Mouse (Mus musculus): ENCODE results near the gene Ifnar1. TPM values are rescaled to one million over a fixed set of nuclear protein-coding genes. Genes with fewer than 3 reads are reported as not detected.

The Ifnar1 gene
- polyA plus RNA-seq, 1 experiment, result 16.2 TPM

DNA sequence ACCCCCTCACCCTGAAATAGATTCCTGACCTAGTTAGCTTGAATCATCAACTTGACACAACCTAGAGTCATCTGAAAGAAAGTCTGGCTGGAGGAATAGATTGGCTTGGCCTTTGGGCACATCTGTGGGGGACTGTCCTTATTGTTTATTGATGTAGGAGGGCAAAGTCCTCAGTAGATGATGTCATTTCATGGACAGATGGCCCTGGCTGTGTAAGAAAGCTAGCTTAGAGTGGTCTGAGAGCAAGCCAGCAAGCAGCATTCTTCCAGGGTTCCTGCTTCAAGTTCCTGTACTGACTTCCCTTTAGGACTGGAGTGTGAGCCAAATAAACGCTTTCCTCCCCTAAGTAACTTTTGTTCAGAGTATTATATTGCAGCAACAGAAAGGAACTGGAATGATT is 7.0 kb upstream of the Ifnar1 start:
- Histone ChIP-seq H3K27me3 (ENCODE audit: control insufficient read depth, insufficient read depth, insufficient read length) (no peaks in the 10 kb centered on the region), H3K4me3 (no peak overlapping the region), H3K36me3 (ENCODE audit: control insufficient read depth, insufficient read depth) (no peaks in the 10 kb centered on the region), H3ac (ENCODE audit: control insufficient read depth, insufficient read length) (no peak overlapping the region), H3K79me2 (ENCODE audit: control insufficient read depth, insufficient read depth) (no peaks in the 10 kb centered on the region), H3K4me2 (ENCODE audit: low read depth) (no peak overlapping the region)
- TF ChIP-seq USF1 (IDR thresholded peaks at IDR 0.05; ENCODE audit: low read depth) (no peak), POLR2A (IDR thresholded peaks at IDR 0.05; ENCODE audit: insufficient read length, low read depth) (no peak), E2F4 (IDR thresholded peaks at IDR 0.05; ENCODE audit: insufficient read depth) (no peak)

DNA sequence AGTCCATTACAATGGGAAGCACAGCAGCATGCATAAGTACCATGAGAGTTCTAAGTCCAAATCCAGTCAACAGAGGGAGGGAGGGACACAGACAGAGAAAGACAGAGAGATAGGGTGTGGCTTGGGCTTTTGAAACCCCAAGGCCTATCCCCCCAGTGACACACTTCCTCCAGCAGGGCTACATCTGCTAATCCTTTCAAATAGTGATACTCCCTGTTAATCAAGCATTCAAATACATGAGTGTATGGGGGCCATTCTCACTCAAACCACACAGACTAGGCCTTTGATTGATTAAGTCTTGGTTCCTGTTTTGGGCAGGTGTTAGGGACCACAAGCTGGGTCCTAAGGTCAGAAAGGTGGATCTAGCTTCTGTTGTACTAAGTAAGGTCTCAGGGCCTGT is 4.5 kb upstream of the Ifnar1 start:
- Histone ChIP-seq H3K4me3 (no peak overlapping the region), H3K36me3 (ENCODE audit: control insufficient read depth, insufficient read depth) (no peaks in the 10 kb centered on the region), H3K27me3 (ENCODE audit: control insufficient read depth, insufficient read depth, insufficient read length) (no peaks in the 10 kb centered on the region), H3K79me2 (ENCODE audit: control insufficient read depth, insufficient read depth) (peaks cover under 1% of the 10 kb centered on the region), H3ac (ENCODE audit: control insufficient read depth, insufficient read length) (no peak overlapping the region), H3K4me2 (ENCODE audit: low read depth) (no peak overlapping the region)
- no peak for TF ChIP-seq TCF3 (IDR thresholded peaks at IDR 0.05; ENCODE audit: insufficient read length, low read depth)
- TF ChIP-seq MYOD1 (IDR thresholded peaks at IDR 0.05; ENCODE audit: control insufficient read depth in 1 of 3, insufficient read length in 2 of 3, low read depth in 2 of 3), result no peak
- TF ChIP-seq REST (IDR thresholded peaks at IDR 0.05; ENCODE audit: insufficient read depth, insufficient read length), result no peak
- TF ChIP-seq USF1 (IDR thresholded peaks at IDR 0.05; ENCODE audit: low read depth), result no peak
- no peak for TF ChIP-seq TCF12 (IDR thresholded peaks at IDR 0.05; ENCODE audit: insufficient read depth, poor library complexity, severe bottlenecking)
- TF ChIP-seq CEBPB (IDR thresholded peaks at IDR 0.05; ENCODE audit: insufficient read depth, poor library complexity, severe bottlenecking), result no peak
- TF ChIP-seq POLR2AphosphoS2 (IDR thresholded peaks at IDR 0.05; ENCODE audit: insufficient read length, low read depth), result no peak
- no peak for TF ChIP-seq MAX (IDR thresholded peaks at IDR 0.05; ENCODE audit: low read depth)
- TF ChIP-seq MYOG (IDR thresholded peaks at IDR 0.05; ENCODE audit: control insufficient read depth in 1 of 3, insufficient read depth in 1 of 3, insufficient read length in 2 of 3, low read depth in 2 of 3), result no peak
- no peak for TF ChIP-seq POLR2A (IDR thresholded peaks at IDR 0.05; ENCODE audit: insufficient read length, low read depth)
- TF ChIP-seq SRF (IDR thresholded peaks at IDR 0.05; ENCODE audit: control insufficient read depth, insufficient read length, low read depth), result no peak
- no peak for TF ChIP-seq E2F4 (IDR thresholded peaks at IDR 0.05; ENCODE audit: insufficient read depth)

DNA sequence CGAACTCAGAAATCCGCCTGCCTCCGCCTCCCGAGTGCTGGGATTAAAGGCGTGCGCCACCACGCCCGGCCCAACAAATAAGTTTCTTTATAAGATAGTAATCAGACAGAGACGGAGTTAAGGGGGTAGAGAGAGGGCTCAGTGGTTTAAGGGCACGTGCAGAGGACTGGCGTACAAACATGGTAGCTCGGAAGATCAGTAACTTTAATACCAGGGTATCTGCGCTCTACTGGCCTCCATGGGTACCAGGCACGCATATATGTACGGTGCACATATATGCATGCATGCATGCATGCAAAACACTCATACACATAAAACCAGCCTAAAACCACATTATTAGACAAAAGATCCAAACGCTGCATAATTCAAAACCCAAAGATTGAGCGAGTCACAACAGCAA is 651 bp upstream of the Ifnar1 start:
- H3ac ChIP-seq (ENCODE audit: control insufficient read depth, insufficient read length), result no peak overlapping the region
- H3K4me3 ChIP-seq, result peak overlapping the region; percentile 47
- peak overlapping the region; percentile 89 for H3K4me2 ChIP-seq (ENCODE audit: low read depth)
- H3K27me3 ChIP-seq (ENCODE audit: control insufficient read depth, insufficient read depth, insufficient read length), result no peaks in the 10 kb centered on the region
- H3K79me2 ChIP-seq (ENCODE audit: control insufficient read depth, insufficient read depth), result peaks cover 21% of the 10 kb centered on the region
- H3K36me3 ChIP-seq (ENCODE audit: control insufficient read depth, insufficient read depth), result peaks cover 2% of the 10 kb centered on the region
- TF ChIP-seq MYOG (IDR thresholded peaks at IDR 0.05; ENCODE audit: control insufficient read depth in 1 of 3, insufficient read depth in 1 of 3, insufficient read length in 2 of 3, low read depth in 2 of 3) (no peak), TCF12 (IDR thresholded peaks at IDR 0.05; ENCODE audit: insufficient read depth, poor library complexity, severe bottlenecking) (no peak), CEBPB (IDR thresholded peaks at IDR 0.05; ENCODE audit: insufficient read depth, poor library complexity, severe bottlenecking) (no peak), MYOD1 (IDR thresholded peaks at IDR 0.05; ENCODE audit: control insufficient read depth in 1 of 3, insufficient read length in 2 of 3, low read depth in 2 of 3) (no peak), E2F4 (IDR thresholded peaks at IDR 0.05; ENCODE audit: insufficient read depth) (no peak), REST (IDR thresholded peaks at IDR 0.05; ENCODE audit: insufficient read depth, insufficient read length) (no peak), POLR2A (IDR thresholded peaks at IDR 0.05; ENCODE audit: insufficient read length, low read depth) (no peak), SRF (IDR thresholded peaks at IDR 0.05; ENCODE audit: control insufficient read depth, insufficient read length, low read depth) (no peak)

DNA sequence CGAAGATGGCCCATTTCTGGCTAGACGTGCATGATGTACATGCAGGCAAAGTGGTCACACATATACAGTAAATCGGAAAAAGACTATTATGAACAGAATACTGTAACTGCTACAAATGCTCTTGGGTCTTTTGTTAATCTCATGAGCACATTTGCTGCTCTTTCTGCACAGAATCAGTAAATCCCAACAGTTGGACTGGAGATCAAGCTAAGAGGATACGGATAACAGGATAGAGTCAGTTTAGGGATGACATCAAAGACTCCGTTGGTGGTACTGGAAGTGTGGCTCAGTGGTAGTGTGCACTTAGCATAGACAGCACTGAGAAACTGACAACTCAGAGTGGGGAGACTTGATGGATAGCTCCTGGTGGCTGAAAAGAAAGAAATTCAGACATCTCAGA is 803 bp downstream of the Ifnar1 start:
- Histone ChIP-seq H3K27me3 (ENCODE audit: control insufficient read depth, insufficient read depth, insufficient read length) (no peaks in the 10 kb centered on the region), H3K4me3 (peak overlapping the region; percentile 47), H3K79me2 (ENCODE audit: control insufficient read depth, insufficient read depth) (peaks cover 21% of the 10 kb centered on the region), H3K36me3 (ENCODE audit: control insufficient read depth, insufficient read depth) (peaks cover 11% of the 10 kb centered on the region), H3ac (ENCODE audit: control insufficient read depth, insufficient read length) (peak overlapping the region; percentile 41), H3K4me2 (ENCODE audit: low read depth) (peak overlapping the region; percentile 91)
- no peak for TF ChIP-seq TCF3 (IDR thresholded peaks at IDR 0.05; ENCODE audit: insufficient read length, low read depth)
- TF ChIP-seq CEBPB (IDR thresholded peaks at IDR 0.05; ENCODE audit: insufficient read depth, poor library complexity, severe bottlenecking), result no peak
- no peak for TF ChIP-seq POLR2A (IDR thresholded peaks at IDR 0.05; ENCODE audit: insufficient read length, low read depth)
- no peak for TF ChIP-seq USF1 (IDR thresholded peaks at IDR 0.05; ENCODE audit: low read depth)
- TF ChIP-seq E2F4 (IDR thresholded peaks at IDR 0.05; ENCODE audit: insufficient read depth), result no peak
- TF ChIP-seq POLR2AphosphoS2 (IDR thresholded peaks at IDR 0.05; ENCODE audit: insufficient read length, low read depth), result no peak
- TF ChIP-seq REST (IDR thresholded peaks at IDR 0.05; ENCODE audit: insufficient read depth, insufficient read length), result no peak
- TF ChIP-seq MYOG (IDR thresholded peaks at IDR 0.05; ENCODE audit: control insufficient read depth in 1 of 3, insufficient read depth in 1 of 3, insufficient read length in 2 of 3, low read depth in 2 of 3), result no peak
- TF ChIP-seq SRF (IDR thresholded peaks at IDR 0.05; ENCODE audit: control insufficient read depth, insufficient read length, low read depth), result no peak
- no peak for TF ChIP-seq TCF12 (IDR thresholded peaks at IDR 0.05; ENCODE audit: insufficient read depth, poor library complexity, severe bottlenecking)
- TF ChIP-seq MYOD1 (IDR thresholded peaks at IDR 0.05; ENCODE audit: control insufficient read depth in 1 of 3, insufficient read length in 2 of 3, low read depth in 2 of 3), result no peak
- TF ChIP-seq MAX (IDR thresholded peaks at IDR 0.05; ENCODE audit: low read depth), result no peak

DNA sequence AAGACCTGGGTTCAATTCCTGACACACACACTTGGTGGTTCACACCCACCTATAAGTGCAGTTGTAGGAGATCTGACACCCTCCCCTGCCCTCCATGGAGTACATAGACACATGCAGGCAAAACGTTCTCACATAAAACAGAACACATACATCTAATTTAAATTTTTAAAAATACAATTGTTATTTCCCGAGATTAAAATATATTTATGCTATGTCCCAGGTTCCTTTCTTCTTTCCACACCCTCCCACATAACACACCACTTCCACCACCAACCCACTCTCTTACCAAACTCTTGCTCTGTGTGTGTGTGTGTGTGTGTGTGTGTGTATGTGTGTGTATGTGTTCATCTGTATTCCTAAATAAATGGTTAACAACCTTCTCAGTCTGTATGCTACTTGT is 3.0 kb downstream of the Ifnar1 start:
- Histone ChIP-seq H3K27me3 (ENCODE audit: control insufficient read depth, insufficient read depth, insufficient read length) (no peaks in the 10 kb centered on the region), H3ac (ENCODE audit: control insufficient read depth, insufficient read length) (no peak overlapping the region), H3K4me2 (ENCODE audit: low read depth) (no peak overlapping the region), H3K79me2 (ENCODE audit: control insufficient read depth, insufficient read depth) (peaks cover 21% of the 10 kb centered on the region), H3K4me3 (no peak overlapping the region), H3K36me3 (ENCODE audit: control insufficient read depth, insufficient read depth) (peaks cover 15% of the 10 kb centered on the region)
- no peak for TF ChIP-seq POLR2A (IDR thresholded peaks at IDR 0.05; ENCODE audit: insufficient read length, low read depth)
- no peak for TF ChIP-seq MYOG (IDR thresholded peaks at IDR 0.05; ENCODE audit: control insufficient read depth in 1 of 3, insufficient read depth in 1 of 3, insufficient read length in 2 of 3, low read depth in 2 of 3)
- no peak for TF ChIP-seq USF1 (IDR thresholded peaks at IDR 0.05; ENCODE audit: low read depth)
- no peak for TF ChIP-seq TCF12 (IDR thresholded peaks at IDR 0.05; ENCODE audit: insufficient read depth, poor library complexity, severe bottlenecking)
- no peak for TF ChIP-seq MYOD1 (IDR thresholded peaks at IDR 0.05; ENCODE audit: control insufficient read depth in 1 of 3, insufficient read length in 2 of 3, low read depth in 2 of 3)
- no peak for TF ChIP-seq E2F4 (IDR thresholded peaks at IDR 0.05; ENCODE audit: insufficient read depth)
- no peak for TF ChIP-seq SRF (IDR thresholded peaks at IDR 0.05; ENCODE audit: control insufficient read depth, insufficient read length, low read depth)
- no peak for TF ChIP-seq REST (IDR thresholded peaks at IDR 0.05; ENCODE audit: insufficient read depth, insufficient read length)
- no peak for TF ChIP-seq POLR2AphosphoS2 (IDR thresholded peaks at IDR 0.05; ENCODE audit: insufficient read length, low read depth)
- TF ChIP-seq TCF3 (IDR thresholded peaks at IDR 0.05; ENCODE audit: insufficient read length, low read depth), result no peak
- no peak for TF ChIP-seq MAX (IDR thresholded peaks at IDR 0.05; ENCODE audit: low read depth)
- TF ChIP-seq CEBPB (IDR thresholded peaks at IDR 0.05; ENCODE audit: insufficient read depth, poor library complexity, severe bottlenecking), result no peak
